Mouse (Mus musculus): ENCODE measurements around the gene Grik5.

The Grik5 gene

DNA sequence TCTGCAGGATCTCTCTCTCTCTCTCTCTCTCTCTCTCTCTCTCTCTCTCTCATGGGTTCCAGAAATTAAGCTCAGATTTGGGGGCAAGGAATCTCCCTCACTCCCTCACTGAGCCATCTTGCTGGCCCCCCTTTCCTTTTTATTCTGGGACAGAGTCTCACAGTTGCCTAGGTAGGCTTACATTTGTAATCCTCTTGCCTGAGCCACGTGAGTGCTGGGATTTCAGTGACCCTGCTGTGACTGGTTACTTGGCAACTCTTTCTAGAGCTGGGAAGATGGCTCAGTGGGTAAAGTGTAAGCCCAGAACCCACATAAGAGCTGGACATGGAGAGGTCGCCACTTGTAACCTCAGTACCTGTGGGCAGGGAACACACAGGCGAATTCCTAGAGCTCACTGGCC, 40.6 kb downstream of the Grik5 start:
- DNase-seq (ENCODE audit: low spot score), result no peak

- DNase-seq (ENCODE audit: low spot score), result no peak
Measured at GRCm38 (mm10) chr7:25030032-25030753, 42.0 kb downstream of the Grik5 start.

- DNase-seq (ENCODE audit: low spot score), result no peak
Measured at GRCm38 (mm10) chr7:25026452-25026851, 45.7 kb downstream of the Grik5 start.

DNA sequence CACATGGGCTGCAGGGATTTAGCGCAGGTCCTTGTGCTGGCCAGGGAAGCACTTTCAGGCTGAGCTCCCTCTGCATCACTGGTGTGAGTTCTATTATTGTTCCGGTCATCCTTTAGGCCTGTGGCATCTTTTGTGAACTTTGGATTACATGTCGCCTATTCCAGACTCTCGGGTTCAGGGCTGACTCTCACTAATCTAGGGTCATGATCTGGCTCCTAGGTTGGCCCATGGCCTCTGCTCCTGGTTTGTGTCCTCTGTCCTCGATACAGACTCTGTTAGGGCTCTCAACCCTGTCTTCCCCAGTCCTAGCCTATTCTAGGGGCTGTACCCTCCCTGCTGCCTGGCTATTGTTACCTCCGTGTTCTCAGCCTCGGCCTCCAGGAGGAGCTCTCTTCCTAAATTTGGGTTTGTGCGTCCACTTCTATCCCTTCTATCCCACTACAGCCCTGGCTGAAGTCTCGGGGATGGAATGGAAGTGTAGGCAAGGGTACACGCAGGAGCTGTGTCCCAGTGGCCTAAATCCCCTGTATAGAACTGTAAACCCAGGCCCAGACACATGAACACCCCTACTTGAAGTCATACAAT, 46.2 kb downstream of the Grik5 start:
- DNase-seq (ENCODE audit: low spot score), result no peak

DNA sequence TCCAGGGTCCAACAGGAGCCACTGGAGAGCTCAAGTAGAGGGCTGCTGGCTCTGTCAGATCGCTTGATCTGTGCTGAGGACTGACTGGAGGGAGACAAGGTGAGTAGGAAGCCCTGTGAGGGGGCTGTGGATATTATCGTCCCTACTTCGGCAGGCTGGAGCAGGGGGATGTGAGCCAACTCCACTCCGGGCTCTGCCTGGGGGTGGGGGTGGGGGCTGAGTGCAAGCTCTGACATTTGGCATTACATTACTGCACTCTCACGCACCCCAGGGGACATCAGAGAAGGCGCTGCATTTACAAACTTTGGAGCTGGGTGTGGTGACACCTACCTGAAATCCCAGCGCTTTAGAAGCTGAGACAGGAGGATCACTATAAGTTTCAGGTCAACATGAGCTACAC, 60.6 kb downstream of the Grik5 start:
- no peak for DNase-seq (ENCODE audit: low spot score)

DNA sequence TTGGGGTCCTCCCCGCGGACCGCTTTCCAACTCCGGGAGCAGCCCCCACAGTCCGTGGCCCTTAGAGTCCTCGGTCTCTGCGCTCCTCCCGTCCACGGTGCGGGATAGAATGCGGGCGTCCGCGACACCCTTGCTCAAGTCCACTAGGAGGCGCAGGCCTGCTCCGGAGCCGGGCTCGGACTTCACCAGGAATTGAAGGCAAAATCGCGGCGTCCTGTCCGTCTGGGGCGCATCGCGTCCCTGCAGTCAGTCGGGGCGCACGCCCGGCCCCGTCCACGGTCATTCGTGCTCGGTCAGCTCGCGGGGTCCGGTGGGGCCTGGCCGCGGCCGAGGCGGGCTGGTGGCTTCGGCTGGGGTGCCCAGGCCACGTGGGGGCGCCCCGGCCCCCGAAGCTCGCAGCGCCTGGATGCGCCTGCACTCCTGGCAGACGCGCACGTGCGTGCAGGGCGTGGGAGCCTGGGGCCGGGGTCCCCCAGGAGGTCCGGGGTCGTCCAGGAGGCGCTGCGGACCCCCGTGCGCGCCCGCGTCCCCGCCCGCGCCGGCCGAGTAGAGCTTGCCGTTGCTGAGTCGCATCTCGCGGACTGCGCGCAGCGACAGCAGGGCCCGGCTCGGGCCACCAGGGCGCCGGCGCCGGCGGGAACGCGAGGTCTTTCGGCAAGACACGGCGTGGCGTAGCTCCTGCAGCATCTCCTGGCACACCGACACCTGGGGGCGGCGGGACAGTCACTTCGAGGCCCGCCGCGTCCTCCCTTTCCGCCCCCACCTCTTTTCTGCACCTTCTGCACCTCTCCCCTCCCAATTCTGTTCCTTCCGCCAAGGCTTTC, 61.8 kb downstream of the Grik5 start:
- no peak for DNase-seq (ENCODE audit: low spot score)

GRCm38 (mm10) chr7:25009099-25009700, 62.9 kb downstream of the Grik5 start:
- no peak for DNase-seq (ENCODE audit: low spot score)

GRCm38 (mm10) chr7:25008635-25009034, 63.5 kb downstream of the Grik5 start:
- DNase-seq (ENCODE audit: low spot score), result no peak

DNA sequence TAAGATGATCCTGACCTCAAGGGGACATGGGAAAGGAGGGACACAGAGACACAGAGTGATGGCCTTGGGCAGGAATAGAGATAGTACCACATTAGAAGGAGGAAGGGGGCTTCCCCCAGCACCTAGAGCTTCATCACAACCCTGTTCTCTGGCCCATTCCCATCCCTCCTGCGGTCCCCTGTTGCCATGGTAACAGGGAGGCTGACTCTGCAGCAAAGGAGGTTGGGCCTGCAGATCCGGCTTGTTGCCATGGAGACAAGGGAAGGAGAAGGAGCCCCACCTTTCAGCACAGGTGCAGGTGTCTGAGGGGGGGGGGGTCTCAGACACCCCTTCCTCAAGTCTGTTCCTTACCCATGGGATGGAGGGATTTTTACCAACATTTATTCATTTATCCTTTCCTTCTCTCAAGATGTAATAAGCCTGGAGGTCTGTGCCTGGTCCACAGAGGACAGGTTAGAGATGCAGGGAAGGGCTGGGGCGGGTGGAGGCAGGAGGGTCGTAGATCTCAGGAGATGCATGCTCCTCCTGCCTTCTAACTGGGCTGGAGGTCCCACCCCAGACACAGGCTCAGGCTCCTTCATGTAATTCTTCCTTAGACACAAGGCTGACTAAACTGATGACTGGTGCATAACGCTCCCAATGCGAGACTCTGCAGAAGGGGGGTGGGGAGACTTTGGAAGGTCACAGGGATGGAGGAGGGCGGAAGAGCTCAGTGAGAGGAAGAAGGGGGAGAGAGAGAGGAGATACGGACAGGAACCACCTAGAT, 64.4 kb downstream of the Grik5 start:
- DNase-seq (ENCODE audit: low spot score), result no peak

- DNase-seq (ENCODE audit: low spot score), result no peak
Measured at GRCm38 (mm10) chr7:25006586-25007364, 65.4 kb downstream of the Grik5 start.

DNA sequence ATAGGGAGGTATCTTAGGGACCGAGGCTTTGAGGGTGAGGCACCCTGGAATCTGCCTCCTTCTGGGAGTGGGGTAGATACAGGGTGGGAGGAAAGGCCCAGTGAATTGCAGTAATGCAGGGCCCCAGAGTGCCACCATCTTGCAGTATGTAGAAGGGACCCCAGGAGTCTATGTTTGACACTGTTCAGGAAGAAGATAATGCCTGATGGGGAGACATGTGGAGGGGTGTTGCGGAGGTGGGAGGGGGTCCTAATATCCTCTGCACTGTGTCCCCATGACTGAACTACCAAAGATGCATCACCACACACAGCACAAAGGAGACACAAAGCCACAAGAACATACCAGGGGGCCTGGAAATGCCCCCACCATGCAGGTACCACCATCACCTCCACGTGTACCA, 66.0 kb downstream of the Grik5 start:
- no peak for DNase-seq (ENCODE audit: low spot score)

DNA sequence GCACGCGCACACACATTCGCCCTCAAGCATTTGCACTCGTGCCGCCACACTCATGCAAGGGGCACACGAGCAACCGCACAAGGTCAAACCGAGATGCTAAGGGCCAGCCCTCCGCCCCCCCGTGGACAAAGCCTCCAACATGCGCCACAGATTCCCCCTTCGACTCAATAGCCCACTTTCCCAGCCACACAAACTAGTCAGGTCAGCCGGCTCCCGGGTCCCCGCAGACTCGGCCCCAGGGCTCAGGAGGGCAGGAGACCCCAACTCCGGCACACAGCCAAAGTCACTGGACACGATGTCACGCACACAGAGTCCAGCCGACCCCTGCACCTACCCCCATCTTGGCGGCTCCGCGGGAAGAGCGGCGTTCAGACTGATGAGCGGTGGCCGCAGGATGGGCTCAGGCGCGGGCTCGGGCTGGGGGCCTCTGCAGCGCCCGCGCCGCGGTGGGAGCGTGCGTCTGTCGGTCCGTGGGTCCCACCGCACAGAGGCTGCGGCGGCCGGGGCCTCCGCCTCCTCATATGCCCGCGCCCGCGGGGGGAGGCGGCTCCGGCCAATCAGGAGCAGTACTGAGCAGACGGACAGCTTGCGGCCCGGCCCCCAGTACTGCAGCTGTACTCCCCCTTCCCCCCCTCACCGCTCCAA, 66.6 kb downstream of the Grik5 start, which contains the start of gene Atp1a3:
Atp1a3 (minus strand) TSS at position 538 of the 645 bp plus-strand sequence.
- DNase-seq (ENCODE audit: low spot score), result no peak

- DNase-seq (ENCODE audit: low spot score), result no peak
Measured at GRCm38 (mm10) chr7:25004806-25005205, 67.3 kb downstream of the Grik5 start.

GRCm38 (mm10) chr7:25003820-25004388, 68.2 kb downstream of the Grik5 start:
- DNase-seq (ENCODE audit: low spot score), result no peak

- DNase-seq (ENCODE audit: low spot score), result no peak
Measured at GRCm38 (mm10) chr7:25003291-25003690, 68.9 kb downstream of the Grik5 start.

- DNase-seq (ENCODE audit: low spot score), result no peak
Measured at GRCm38 (mm10) chr7:25000711-25001110, 71.4 kb downstream of the Grik5 start.

DNA sequence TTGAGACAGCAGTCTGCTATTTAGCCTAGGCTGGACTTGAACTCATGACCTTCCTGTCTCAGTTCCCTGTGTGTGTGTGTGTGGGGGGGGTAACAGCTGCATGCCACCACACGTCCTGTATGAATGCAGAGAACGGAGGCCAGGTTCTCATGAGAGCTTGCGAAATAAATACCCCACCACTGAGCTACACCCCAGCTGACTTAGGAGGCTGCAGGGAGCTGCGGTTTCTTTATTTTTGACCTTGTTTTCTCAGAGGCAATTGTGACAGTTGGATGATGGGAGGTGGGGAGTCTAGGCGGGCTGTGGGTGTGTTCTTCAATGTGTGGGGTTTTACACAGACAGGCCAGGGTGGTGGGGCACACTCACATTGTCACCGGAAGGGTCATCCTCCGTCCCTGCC, 71.9 kb downstream of the Grik5 start:
- DNase-seq (ENCODE audit: low spot score), result no peak

DNA sequence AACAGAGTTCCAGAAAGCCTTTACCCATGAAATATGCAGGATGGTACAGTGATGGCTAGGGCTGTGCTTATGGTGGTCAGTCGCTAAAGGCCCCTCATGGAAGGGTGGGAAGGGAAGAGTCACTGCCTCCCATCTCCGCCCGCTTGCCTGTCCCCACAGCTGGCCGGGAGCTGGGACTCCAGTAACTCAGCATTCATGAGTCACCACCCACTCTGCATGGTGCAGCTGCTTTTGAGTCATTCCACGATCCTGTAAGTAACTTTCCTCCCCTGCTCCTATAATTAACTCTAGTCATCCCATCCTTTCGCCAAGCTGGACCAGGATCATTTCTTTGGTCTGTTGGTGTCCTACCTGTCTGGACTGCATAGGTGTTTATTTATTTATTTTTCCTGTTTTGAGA, 79.1 kb downstream of the Grik5 start:
- DNase-seq (ENCODE audit: low spot score), result no peak

GRCm38 (mm10) chr7:24990478-24990877, 81.7 kb downstream of the Grik5 start:
- DNase-seq (ENCODE audit: low spot score), result no peak

DNA sequence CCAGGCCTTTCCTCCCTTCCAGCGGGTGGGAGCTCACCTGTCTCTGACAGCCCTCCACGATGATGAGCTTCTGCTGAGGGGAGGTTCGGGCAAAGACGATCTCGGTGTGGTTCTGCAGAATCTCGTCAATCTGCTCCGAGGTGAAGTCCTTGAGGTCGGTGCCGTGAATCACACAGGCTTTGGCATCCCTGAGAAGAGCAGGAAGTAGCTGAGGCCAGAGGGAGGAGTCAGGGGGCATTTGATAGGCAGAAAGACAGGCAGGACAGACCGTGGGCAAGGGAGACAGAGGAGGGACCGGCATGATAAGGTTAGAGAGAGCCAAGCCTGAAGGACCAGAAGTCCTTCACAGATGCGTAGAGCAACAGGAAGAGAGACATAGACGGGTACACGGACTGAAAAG, 84.2 kb downstream of the Grik5 start:
- no peak for DNase-seq (ENCODE audit: low spot score)

Measured in layer of hippocampus, adult 9-10 months (tissue).